Mouse (Mus musculus) ES-Bruce4 (cell line): ENCODE results near the gene Mettl2.

Source experiments
- CTCF ChIP-seq: IDR thresholded peaks from one replicate; pipeline ENCODE4 v1.8.1; 2011; ENCODE audit warnings: low read depth, low read length
- EP300 ChIP-seq: IDR thresholded peaks from 2 replicates; pipeline ENCODE4 v1.6.1; 2011; ENCODE audit warnings: low read depth, low read length; ENCODE audit not compliant: insufficient read depth
- POLR2A ChIP-seq: IDR thresholded peaks from one replicate; pipeline ENCODE4 v1.8.1; 2011; ENCODE audit warnings: low read length; ENCODE audit not compliant: insufficient read depth

- no peak for TF ChIP-seq POLR2A
- no peak for TF ChIP-seq CTCF
- TF ChIP-seq EP300 = no peak
Observed at GRCm38 (mm10) chr11:105181689-105182460, 55.6 kb downstream of the Mettl2 start.
